Mouse (Mus musculus) forebrain, embryonic 15.5 days (tissue): ENCODE results near the gene Col19a1. TPM values are rescaled to one million over a fixed set of nuclear protein-coding genes. Genes with fewer than 3 reads are reported as not detected.
A peak's percentile ranks its signal among the peaks of the same experiment; 100 is the strongest.

ENCODE experiments used
- ATAC-seq: fragments of 200-750 bp; cut with Nextera tagmentation; replicated peaks from 2 replicates; pipeline ENCODE4 v1.8.0; 2017; ENCODE audit warnings: mild to moderate bottlenecking, moderate TSS enrichment, moderate library complexity
- H3K27ac ChIP-seq: fragments of 300-500 bp; sonication (generic); replicated peaks from 2 replicates; pipeline ENCODE4 v1.5.1; 2015; ENCODE audit warnings: mild to moderate bottlenecking, inconsistent platforms
- H3K27me3 ChIP-seq: fragments of 300-500 bp; sonication (generic); 2 replicates; pipeline ENCODE4 v1.6.1; 2015; ENCODE audit warnings: inconsistent platforms
- H3K36me3 ChIP-seq: fragments of 300-500 bp; sonication (generic); 2 replicates; pipeline ENCODE4 v1.6.1; 2015; ENCODE audit warnings: mild to moderate bottlenecking, inconsistent platforms
- H3K4me1 ChIP-seq: fragments of 300-500 bp; sonication (generic); 2 replicates; pipeline ENCODE4 v1.6.1; 2015; ENCODE audit warnings: inconsistent platforms
- H3K4me2 ChIP-seq: fragments of 300-500 bp; sonication (generic); replicated peaks from 2 replicates; pipeline ENCODE4 v1.6.1; 2015; ENCODE audit warnings: mild to moderate bottlenecking, inconsistent platforms
- H3K4me3 ChIP-seq: fragments of 300-500 bp; sonication (generic); 2 replicates; pipeline ENCODE4 v1.5.1; 2015; ENCODE audit warnings: mild to moderate bottlenecking, inconsistent platforms
- H3K9ac ChIP-seq: fragments of 300-500 bp; sonication (generic); replicated peaks from 2 replicates; pipeline ENCODE4 v1.6.1; 2015; ENCODE audit warnings: mild to moderate bottlenecking, inconsistent platforms
- H3K9me3 ChIP-seq: fragments of 300-500 bp; sonication (generic); 2 replicates; pipeline ENCODE4 v1.6.1; 2016; ENCODE audit warnings: inconsistent platforms
- WGBS: fragments of 180-500 bp; shearing (Covaris S2); methylation state at CpG from one replicate; pipeline ENCODE4 v1.1.7; 2015; ENCODE audit warnings: mixed read lengths; 5-methylcytosine and 5-hydroxymethylcytosine counted together
- polyA plus RNA-seq: library from polyadenylated mRNA; unstranded; fragments of >200 nt; fragmentation: Nextera tagmentation; extraction: Ambion mirVana; gene quantifications from 2 replicates; pipeline ENCODE4 v1.2.1, GENCODE M21; 2015

Col19a1 gene
- polyA plus RNA-seq, 1 experiment from 2014 or later = 2.0 TPM

DNA sequence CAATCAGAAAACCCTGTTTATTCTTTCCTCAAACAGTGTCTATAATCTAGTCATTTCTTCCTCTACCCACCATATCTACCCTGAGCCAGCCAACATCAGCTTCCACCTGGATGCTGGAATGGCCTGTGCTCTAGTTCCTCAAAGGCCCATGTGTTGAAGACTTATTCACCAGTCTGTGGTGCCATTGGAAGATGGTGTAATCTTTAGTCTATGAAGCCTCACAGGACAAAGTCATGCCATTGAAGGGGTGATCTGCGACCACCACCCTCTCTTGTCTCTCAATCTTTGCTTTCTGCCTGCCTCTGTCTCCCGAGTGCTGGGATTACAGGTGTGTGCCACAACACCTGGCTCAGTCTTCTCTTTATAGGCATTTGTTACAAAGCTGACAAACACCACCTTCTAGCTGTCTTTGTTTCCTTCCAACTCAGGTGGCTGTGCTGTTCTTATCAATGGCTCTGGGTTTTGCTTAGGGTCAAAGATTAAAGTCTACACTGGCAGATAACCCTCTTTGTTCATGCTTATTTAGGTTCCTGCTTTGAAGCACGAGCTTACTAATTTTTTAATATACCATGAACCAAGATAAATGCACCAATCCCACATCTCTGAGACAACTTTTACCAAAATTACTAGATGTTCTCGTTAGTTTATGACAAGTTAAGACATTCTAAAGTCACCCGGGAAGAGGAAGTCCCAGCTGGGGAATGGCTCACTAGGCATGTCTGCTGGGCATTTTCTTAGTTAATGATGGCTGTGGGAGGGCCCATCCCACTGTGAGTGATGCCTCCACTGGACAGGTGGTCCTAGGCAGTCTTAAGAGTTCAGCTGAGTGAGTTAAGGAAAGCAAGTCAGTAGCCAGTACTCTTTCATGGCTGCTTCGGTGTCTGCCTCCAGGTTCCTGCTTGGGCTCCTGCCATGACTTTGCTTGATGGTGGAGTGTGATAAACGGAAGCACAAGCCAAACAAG is 292.0 kb downstream of the Col19a1 start:
- Histone ChIP-seq H3K9ac (no peak overlapping the region), H3K4me1 (no peaks in the 10 kb centered on the region), H3K27me3 (no peaks in the 10 kb centered on the region), H3K4me2 (no peak overlapping the region), H3K27ac (no peak overlapping the region), H3K36me3 (no peaks in the 10 kb centered on the region), H3K9me3 (no peaks in the 10 kb centered on the region), H3K4me3 (no peak overlapping the region)
- WGBS = 84% methylated on average over 7 of the region's 7 CpGs
- no peak for ATAC-seq

GRCm38 (mm10) chr1:24292515-24292914 is 294.8 kb downstream of the Col19a1 start:
- Histone ChIP-seq H3K4me3 (no peak overlapping the region), H3K9me3 (no peaks in the 10 kb centered on the region), H3K27me3 (no peaks in the 10 kb centered on the region), H3K4me2 (no peak overlapping the region), H3K27ac (no peak overlapping the region), H3K36me3 (no peaks in the 10 kb centered on the region), H3K4me1 (no peaks in the 10 kb centered on the region), H3K9ac (no peak overlapping the region)
- ATAC-seq = no peak
- WGBS = 77% methylated on average over 2 of the region's 2 CpGs

GRCm38 (mm10) chr1:24286360-24286759 is 300.9 kb downstream of the Col19a1 start:
- H3K9me3 ChIP-seq = no peaks in the 10 kb centered on the region
- H3K27ac ChIP-seq = no peak overlapping the region
- H3K36me3 ChIP-seq = no peaks in the 10 kb centered on the region
- no peak overlapping the region for H3K9ac ChIP-seq
- no peaks in the 10 kb centered on the region for H3K4me1 ChIP-seq
- H3K4me3 ChIP-seq = no peak overlapping the region
- no peak overlapping the region for H3K4me2 ChIP-seq
- no peaks in the 10 kb centered on the region for H3K27me3 ChIP-seq
- no peak for ATAC-seq
- WGBS = 65% methylated on average over 6 of the region's 6 CpGs

DNA sequence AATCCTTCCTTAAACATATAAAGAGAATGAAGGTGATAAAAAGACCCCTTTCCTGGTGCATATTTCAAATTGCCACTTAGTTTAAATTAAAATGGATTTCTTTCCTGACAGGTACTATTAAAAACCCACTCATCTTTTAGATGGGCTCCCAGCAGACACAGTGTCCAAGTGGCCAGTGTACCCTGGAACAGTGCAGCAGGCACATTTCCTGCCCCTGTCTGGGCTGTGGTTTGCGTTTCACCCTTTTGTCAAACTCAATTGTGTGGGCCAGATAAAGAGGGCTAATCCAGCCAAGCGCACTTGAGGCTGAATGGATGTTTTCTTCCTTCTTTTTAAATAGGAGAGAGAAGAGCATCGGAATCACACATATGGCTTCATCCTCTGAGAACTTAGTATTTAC is 320.2 kb downstream of the Col19a1 start:
- Histone ChIP-seq H3K9me3 (no peaks in the 10 kb centered on the region), H3K27ac (no peak overlapping the region), H3K4me2 (no peak overlapping the region), H3K4me1 (no peaks in the 10 kb centered on the region), H3K9ac (no peak overlapping the region), H3K27me3 (no peaks in the 10 kb centered on the region), H3K36me3 (no peaks in the 10 kb centered on the region), H3K4me3 (no peak overlapping the region)
- ATAC-seq = no peak
- 3% methylated on average over 3 of the region's 3 CpGs for WGBS

- no peak overlapping the region for H3K4me3 ChIP-seq
Measured at GRCm38 (mm10) chr1:24261181-24261580, 326.1 kb downstream of the Col19a1 start.

GRCm38 (mm10) chr1:24259419-24259818 is 327.9 kb downstream of the Col19a1 start:
- H3K9me3 ChIP-seq = no peaks in the 10 kb centered on the region
- H3K4me2 ChIP-seq = no peak overlapping the region
- no peak overlapping the region for H3K9ac ChIP-seq
- H3K27ac ChIP-seq = no peak overlapping the region
- no peaks in the 10 kb centered on the region for H3K4me1 ChIP-seq
- WGBS = 77% methylated on average over 6 of the region's 6 CpGs
- no peaks in the 10 kb centered on the region for H3K27me3 ChIP-seq
- H3K4me3 ChIP-seq = no peak overlapping the region
- no peaks in the 10 kb centered on the region for H3K36me3 ChIP-seq
- ATAC-seq = no peak

More at GRCm38 (mm10) chr1:24261181-24261580, 326.1 kb downstream of the Col19a1 start:
- H3K4me1 ChIP-seq = no peaks in the 10 kb centered on the region
- ATAC-seq = no peak
- no peak overlapping the region for H3K27ac ChIP-seq
- no peaks in the 10 kb centered on the region for H3K27me3 ChIP-seq
- H3K9me3 ChIP-seq = no peaks in the 10 kb centered on the region
- no peak overlapping the region for H3K4me2 ChIP-seq
- no peaks in the 10 kb centered on the region for H3K36me3 ChIP-seq
- H3K9ac ChIP-seq = no peak overlapping the region

DNA sequence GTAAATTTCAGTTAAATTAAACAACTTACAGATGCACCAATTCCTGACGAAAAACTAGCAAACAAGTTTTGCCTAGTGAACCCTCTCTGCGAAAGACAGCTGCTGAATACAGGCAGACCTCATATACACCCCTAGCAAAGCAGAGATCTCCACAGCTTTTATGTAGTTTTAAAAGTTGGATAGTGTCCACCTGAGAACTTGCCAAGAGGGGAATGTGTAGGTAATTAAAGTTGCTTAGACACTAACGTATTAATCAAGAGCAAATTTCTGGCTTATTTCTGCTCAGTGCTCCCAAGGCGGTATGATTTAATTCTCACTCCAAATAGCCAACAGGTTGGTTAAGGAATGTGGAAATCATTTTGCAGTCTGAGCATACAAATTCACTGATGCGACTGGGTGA is 329.3 kb downstream of the Col19a1 start:
- Histone ChIP-seq H3K36me3 (no peaks in the 10 kb centered on the region), H3K4me2 (no peak overlapping the region), H3K9ac (no peak overlapping the region), H3K9me3 (no peaks in the 10 kb centered on the region), H3K4me1 (no peaks in the 10 kb centered on the region), H3K27ac (no peak overlapping the region), H3K4me3 (no peak overlapping the region), H3K27me3 (no peaks in the 10 kb centered on the region)
- 50% methylated on average over 5 of the region's 5 CpGs for WGBS
- no peak for ATAC-seq

GRCm38 (mm10) chr1:24249105-24249664 is 338.1 kb downstream of the Col19a1 start:
- Histone ChIP-seq H3K4me3 (no peak overlapping the region), H3K4me2 (no peak overlapping the region), H3K27ac (peak overlapping the region; percentile 1; the same call in 1 of the 2 replicates), H3K4me1 (peaks cover 9% of the 10 kb centered on the region), H3K27me3 (no peaks in the 10 kb centered on the region), H3K9ac (no peak overlapping the region), H3K36me3 (no peaks in the 10 kb centered on the region), H3K9me3 (no peaks in the 10 kb centered on the region)
- 44% methylated on average over 3 of the region's 3 CpGs for WGBS
- peak; percentile 91 for ATAC-seq

DNA sequence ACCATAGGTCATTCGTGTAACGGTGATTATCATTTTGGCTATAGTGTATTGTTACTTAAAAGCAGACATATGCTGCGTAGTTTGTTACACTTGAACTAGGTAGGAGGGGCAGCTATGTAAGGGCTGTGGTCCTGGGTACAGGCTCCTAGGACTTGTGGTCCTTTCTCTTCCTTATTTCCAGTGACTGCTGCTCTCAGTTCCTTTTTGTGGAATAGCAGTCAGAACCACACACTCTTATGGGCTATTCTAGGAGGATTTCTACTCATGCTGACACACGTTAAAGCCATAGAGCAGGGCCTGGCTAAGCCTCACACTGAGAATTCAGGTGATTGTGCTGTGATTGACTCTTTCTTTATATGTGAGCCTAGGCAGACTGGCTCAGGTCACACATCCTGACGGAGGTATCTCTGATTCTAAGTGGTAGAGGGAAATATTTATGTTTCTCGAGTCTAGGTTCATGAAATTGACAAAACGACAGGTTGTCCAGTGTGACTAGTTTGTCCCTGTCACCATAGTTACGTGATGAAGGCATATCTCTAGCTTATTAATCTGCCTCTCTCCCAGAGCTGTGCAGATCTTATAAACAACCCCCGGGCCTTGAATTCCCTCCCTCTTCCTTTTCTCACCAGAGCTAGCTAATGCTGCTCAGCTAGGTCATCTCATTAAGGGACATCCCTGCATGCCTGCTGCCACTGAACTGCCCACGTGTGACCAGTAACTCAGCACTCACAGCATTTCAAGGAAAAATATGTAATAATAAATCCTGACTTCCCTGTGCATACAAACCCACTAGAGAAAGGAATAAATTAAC is 338.8 kb downstream of the Col19a1 start:
- ATAC-seq = peak; percentile 71
- Histone ChIP-seq H3K4me1 (peaks cover 9% of the 10 kb centered on the region), H3K27ac (peak overlapping the region; percentile 1; the same call in 1 of the 2 replicates), H3K4me3 (no peak overlapping the region), H3K4me2 (no peak overlapping the region), H3K27me3 (no peaks in the 10 kb centered on the region), H3K36me3 (no peaks in the 10 kb centered on the region), H3K9me3 (no peaks in the 10 kb centered on the region), H3K9ac (no peak overlapping the region)
- 68% methylated on average over 10 of the region's 10 CpGs for WGBS

DNA sequence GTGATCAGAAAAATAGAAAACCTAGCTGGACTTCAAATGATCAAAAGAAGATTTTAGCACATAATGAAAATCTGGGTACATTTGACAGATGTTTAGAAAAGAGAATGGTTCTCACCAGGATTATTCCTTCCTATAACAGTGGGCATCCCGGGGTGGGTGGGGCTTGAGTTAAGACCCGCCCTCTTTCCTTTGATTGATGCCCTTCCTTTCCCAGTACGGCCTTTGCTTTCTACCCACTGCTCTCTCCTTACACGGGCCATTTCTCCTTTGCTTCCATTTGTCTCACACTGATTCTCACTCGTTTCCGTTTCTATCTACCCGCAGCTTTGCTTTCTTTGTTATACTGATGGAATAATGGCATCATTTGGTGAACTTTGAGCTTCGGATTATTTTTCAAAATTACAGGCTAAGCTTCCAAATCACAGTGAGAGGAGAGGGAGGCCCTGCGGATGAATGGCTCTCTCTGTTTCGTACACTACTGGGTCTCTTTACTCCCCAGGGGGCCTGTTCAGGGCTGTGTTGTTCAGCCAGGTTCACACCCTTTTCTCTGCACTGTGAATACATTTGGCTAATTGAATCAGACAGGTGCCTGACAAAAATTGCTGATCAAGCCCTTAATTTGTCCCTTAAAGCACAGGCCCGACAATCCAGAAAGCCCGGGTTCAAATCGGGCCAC is 341.4 kb downstream of the Col19a1 start:
- WGBS = 18% methylated on average over 13 of the region's 13 CpGs
- H3K9ac ChIP-seq = no peak overlapping the region
- H3K4me2 ChIP-seq = no peak overlapping the region
- peak; percentile 64 for ATAC-seq
- H3K9me3 ChIP-seq = no peaks in the 10 kb centered on the region
- no peaks in the 10 kb centered on the region for H3K36me3 ChIP-seq
- H3K4me1 ChIP-seq = peaks cover 9% of the 10 kb centered on the region
- no peaks in the 10 kb centered on the region for H3K27me3 ChIP-seq
- no peak overlapping the region for H3K27ac ChIP-seq
- no peak overlapping the region for H3K4me3 ChIP-seq

DNA sequence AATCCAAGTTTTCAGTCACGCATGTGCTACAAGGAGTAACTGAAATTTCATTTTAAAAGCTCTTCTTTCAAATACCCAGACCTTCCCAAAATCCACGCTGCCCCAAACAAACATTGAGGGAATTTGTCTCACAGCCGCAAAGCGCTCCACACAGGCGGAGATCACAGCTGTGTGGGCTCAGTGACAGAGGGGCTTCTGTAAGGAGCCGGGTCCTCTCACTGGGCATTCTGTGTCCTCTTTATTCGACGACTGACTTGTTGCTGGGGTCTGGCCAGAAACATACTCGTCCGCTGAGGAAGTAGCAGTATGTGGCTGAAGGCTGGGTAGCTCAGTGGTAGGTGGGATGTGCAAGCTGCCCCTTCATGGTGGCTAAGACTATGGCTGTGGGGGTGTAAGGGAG is 342.3 kb downstream of the Col19a1 start:
- WGBS = 72% methylated on average over 10 of the region's 10 CpGs
- H3K27ac ChIP-seq = no peak overlapping the region
- no peaks in the 10 kb centered on the region for H3K27me3 ChIP-seq
- H3K9ac ChIP-seq = no peak overlapping the region
- H3K4me3 ChIP-seq = no peak overlapping the region
- H3K36me3 ChIP-seq = no peaks in the 10 kb centered on the region
- H3K4me2 ChIP-seq = no peak overlapping the region
- peaks cover 9% of the 10 kb centered on the region for H3K4me1 ChIP-seq
- ATAC-seq = no peak
- no peaks in the 10 kb centered on the region for H3K9me3 ChIP-seq
